Mouse (Mus musculus) neural tube, embryonic 11.5 days (tissue): Measurements from ENCODE around the gene Uhrf2. TPM values are rescaled to one million over a fixed set of nuclear protein-coding genes. Genes with fewer than 3 reads are reported as not detected.

Source experiments
- ATAC-seq: fragments of 200-750 bp; cut with Nextera tagmentation; 2 replicates; pipeline ENCODE4 v1.8.0; 2017; ENCODE audit warnings: moderate number of reproducible peaks, mild to moderate bottlenecking, moderate TSS enrichment, moderate library complexity; ENCODE audit not compliant: insufficient read depth, low FRiP score, low TSS enrichment
- DNase-seq: peaks from one replicate; pipeline ENCODE4 v3.0.0-alpha.2; 2015; ENCODE audit warnings: low spot score
- H3K27ac ChIP-seq: fragments of 300-500 bp; sonication (generic); 2 replicates; pipeline ENCODE4 v1.5.1; 2014; ENCODE audit warnings: low read depth, mild to moderate bottlenecking, low read length
- H3K27me3 ChIP-seq: fragments of 300-500 bp; sonication (generic); 2 replicates; pipeline ENCODE4 v1.6.1; 2014; ENCODE audit warnings: mild to moderate bottlenecking, low read length, mixed read lengths; ENCODE audit not compliant: control insufficient read depth, insufficient read depth
- H3K36me3 ChIP-seq: fragments of 300-500 bp; sonication (generic); 2 replicates; pipeline ENCODE4 v1.6.1; 2014; ENCODE audit warnings: mild to moderate bottlenecking, low read length, moderate library complexity, mixed read lengths; ENCODE audit not compliant: control insufficient read depth, insufficient read depth
- H3K4me1 ChIP-seq: fragments of 300-500 bp; sonication (generic); 2 replicates; pipeline ENCODE4 v1.6.1; 2014; ENCODE audit warnings: low read length, mixed read lengths; ENCODE audit not compliant: control insufficient read depth, insufficient read depth
- H3K4me2 ChIP-seq: fragments of 300-500 bp; sonication (generic); 2 replicates; pipeline ENCODE4 v1.6.1; 2014; ENCODE audit warnings: low read depth, mild to moderate bottlenecking, moderate library complexity
- H3K4me3 ChIP-seq: fragments of 300-500 bp; sonication (generic); 2 replicates; pipeline ENCODE4 v1.5.1; 2014; ENCODE audit warnings: low read depth, low read length
- H3K9ac ChIP-seq: fragments of 300-500 bp; sonication (generic); 2 replicates; pipeline ENCODE4 v1.6.1; 2014; ENCODE audit warnings: mild to moderate bottlenecking, low read length
- H3K9me3 ChIP-seq: fragments of 300-500 bp; sonication (generic); 2 replicates; pipeline ENCODE4 v1.6.1; 2016; ENCODE audit warnings: low read length; ENCODE audit not compliant: control insufficient read depth
- WGBS: fragments of 180-500 bp; shearing (Covaris S2); extraction: QIAGEN DNeasy Blood & Tissue Kit; methylation state at CpG from one replicate; pipeline ENCODE4 v1.1.7; 2014; 5-methylcytosine and 5-hydroxymethylcytosine counted together
- polyA plus RNA-seq: library from polyadenylated mRNA; unstranded; fragments of >200 nt; fragmentation: Nextera tagmentation; extraction: Ambion mirVana; gene quantifications from 2 replicates; pipeline ENCODE4 v1.2.1, GENCODE M21; 2014

Gene Uhrf2
- polyA plus RNA-seq = 79.1 and 82.8 TPM in 2 replicates

DNA sequence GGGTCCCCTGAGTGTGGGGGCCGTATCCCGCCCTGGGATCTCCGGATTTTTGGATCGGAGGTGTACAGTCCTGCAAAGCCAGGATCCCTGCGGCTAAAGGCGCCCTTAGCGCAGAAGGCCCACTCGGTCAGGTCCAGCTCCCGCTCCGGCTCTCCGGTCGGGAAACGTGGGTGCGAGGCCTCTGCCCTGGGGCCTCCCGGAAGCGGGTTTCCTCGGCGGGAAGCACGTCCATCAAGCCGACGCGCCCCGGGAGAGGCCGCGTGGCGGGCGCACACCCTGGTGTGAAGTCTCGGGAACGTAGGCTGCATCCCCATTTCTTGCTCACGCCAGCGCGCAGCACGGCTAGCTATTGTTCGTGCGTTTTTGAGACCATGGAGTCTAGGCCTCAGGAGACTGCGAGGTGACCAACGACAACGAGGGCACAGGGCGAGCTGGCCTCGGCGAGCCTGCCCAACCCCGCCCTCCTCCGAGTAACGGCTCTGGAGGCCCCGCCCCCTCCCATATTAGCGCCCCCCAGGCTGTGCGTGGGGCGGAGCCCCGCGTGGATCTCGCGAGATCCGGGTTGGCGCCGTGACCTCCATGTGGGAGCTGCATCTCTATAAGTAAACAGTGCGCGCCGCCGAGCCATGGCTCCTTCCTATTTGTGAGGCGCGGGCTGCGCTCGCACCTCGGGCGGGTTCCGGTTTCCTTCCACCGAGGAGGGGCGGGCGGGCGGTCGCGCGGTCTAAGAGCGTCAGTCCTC is at the start of gene Uhrf2:
Gene Uhrf2 (plus strand): TSS at position 620 of the 742 bp plus-strand sequence.
- ATAC-seq = peak; percentile 94

GRCm38 (mm10) chr19:29984208-29985005 is 45.9 kb upstream of the Uhrf2 start:
- H3K9ac ChIP-seq = no peak overlapping the region
- no peak overlapping the region for H3K4me2 ChIP-seq
- H3K36me3 ChIP-seq = no peaks in the 10 kb centered on the region
- no peaks in the 10 kb centered on the region for H3K27me3 ChIP-seq
- no peak overlapping the region for H3K27ac ChIP-seq
- ATAC-seq = no peak
- H3K9me3 ChIP-seq = no peaks in the 10 kb centered on the region
- no peak overlapping the region for H3K4me3 ChIP-seq
- 79% methylated on average over 16 of the region's 16 CpGs for WGBS
- DNase-seq = no peak
- no peaks in the 10 kb centered on the region for H3K4me1 ChIP-seq

More for the DNA sequence above, at the start of gene Uhrf2:
- H3K36me3 ChIP-seq = no peaks in the 10 kb centered on the region
- peak within 1 kb of the TSS; percentile 98 for H3K4me3 ChIP-seq
- H3K4me1 ChIP-seq = peaks cover 12% of the 10 kb centered on the region; the same call in 1 of the 2 replicates
- no peaks in the 10 kb centered on the region for H3K9me3 ChIP-seq
- WGBS = under 1% methylated on average over 68 of the region's 74 CpGs
- peak within 1 kb of the TSS; percentile 89 for H3K27ac ChIP-seq
- peak within 1 kb of the TSS; percentile 65 for H3K4me2 ChIP-seq
- H3K27me3 ChIP-seq = no peaks in the 10 kb centered on the region
- peak; percentile 98 for DNase-seq
- H3K9ac ChIP-seq = peak within 1 kb of the TSS; percentile 100

GRCm38 (mm10) chr19:29986464-29987091 is 43.7 kb upstream of the Uhrf2 start:
- Histone ChIP-seq H3K36me3 (no peaks in the 10 kb centered on the region), H3K9me3 (no peaks in the 10 kb centered on the region), H3K4me2 (no peak overlapping the region), H3K4me1 (no peaks in the 10 kb centered on the region), H3K9ac (no peak overlapping the region), H3K27me3 (no peaks in the 10 kb centered on the region), H3K27ac (no peak overlapping the region), H3K4me3 (no peak overlapping the region)
- DNase-seq (no peak), ATAC-seq (no peak)
- WGBS = 91% methylated on average over 12 of the region's 12 CpGs

- Histone ChIP-seq H3K36me3 (no peaks in the 10 kb centered on the region), H3K27me3 (no peaks in the 10 kb centered on the region), H3K27ac (no peak overlapping the region), H3K9me3 (no peaks in the 10 kb centered on the region), H3K4me2 (no peak overlapping the region), H3K4me3 (no peak overlapping the region), H3K9ac (no peak overlapping the region), H3K4me1 (no peaks in the 10 kb centered on the region)
- WGBS = 61% methylated on average over 12 of the region's 12 CpGs
- DNase-seq (no peak), ATAC-seq (no peak)
These were observed 29.6 kb upstream of the Uhrf2 start for GRCm38 (mm10) chr19:30000406-30001365.

- no peak for ATAC-seq
- H3K27ac ChIP-seq = no peak overlapping the region
- no peaks in the 10 kb centered on the region for H3K9me3 ChIP-seq
- no peaks in the 10 kb centered on the region for H3K4me1 ChIP-seq
- no peaks in the 10 kb centered on the region for H3K27me3 ChIP-seq
- H3K4me3 ChIP-seq = no peak overlapping the region
- WGBS = 88% methylated on average over 6 of the region's 6 CpGs
- DNase-seq = no peak
- H3K36me3 ChIP-seq = no peaks in the 10 kb centered on the region
- no peak overlapping the region for H3K9ac ChIP-seq
- no peak overlapping the region for H3K4me2 ChIP-seq
These were observed 28.8 kb upstream of the Uhrf2 start for GRCm38 (mm10) chr19:30001550-30001949.

- 97% methylated on average over 9 of the region's 9 CpGs for WGBS
- no peak within 1 kb of the TSS for H3K27ac ChIP-seq
- H3K4me3 ChIP-seq = no peak within 1 kb of the TSS
These were observed 26.7 kb upstream of the Uhrf2 start, which contains the start of gene Trpd52l3 for GRCm38 (mm10) chr19:30003621-30004020. Gene Trpd52l3 (plus strand): TSS chr19:30003790.

DNA sequence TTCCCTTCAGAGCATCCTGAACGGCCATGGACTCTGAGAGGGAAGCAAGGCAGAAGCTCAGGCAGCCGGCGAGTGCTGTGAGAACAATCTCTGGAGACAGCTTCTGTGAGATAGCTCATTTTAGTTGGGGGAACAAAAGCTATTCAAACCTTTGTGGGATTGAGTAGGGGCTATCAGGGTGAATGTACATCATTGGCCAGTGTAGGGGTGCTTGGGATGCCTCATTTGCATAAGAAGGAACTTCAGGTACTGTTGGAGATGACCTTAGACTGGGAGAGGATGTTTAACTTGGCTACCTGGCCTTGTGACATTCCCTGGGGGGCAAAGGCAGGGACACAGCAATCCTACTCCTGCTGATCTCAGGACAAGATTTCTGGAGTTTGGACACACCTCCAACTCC is 23.9 kb upstream of the Uhrf2 start:
- Histone ChIP-seq H3K9me3 (no peaks in the 10 kb centered on the region), H3K4me2 (no peak overlapping the region), H3K27me3 (no peaks in the 10 kb centered on the region), H3K4me3 (no peak overlapping the region), H3K9ac (no peak overlapping the region), H3K4me1 (no peaks in the 10 kb centered on the region), H3K36me3 (no peaks in the 10 kb centered on the region), H3K27ac (no peak overlapping the region)
- ATAC-seq (no peak), DNase-seq (no peak)
- WGBS = 70% methylated on average over 3 of the region's 3 CpGs

More at GRCm38 (mm10) chr19:30003621-30004020, 26.7 kb upstream of the Uhrf2 start, which contains the start of gene Trpd52l3:
- H3K4me1 ChIP-seq = no peaks in the 10 kb centered on the region
- ATAC-seq (no peak), DNase-seq (no peak)
- H3K4me2 ChIP-seq = no peak within 1 kb of the TSS
- H3K27me3 ChIP-seq = no peaks in the 10 kb centered on the region
- no peaks in the 10 kb centered on the region for H3K36me3 ChIP-seq
- H3K9ac ChIP-seq = no peak within 1 kb of the TSS
- no peaks in the 10 kb centered on the region for H3K9me3 ChIP-seq
